Comparison of ENCODE assay signal across 10 mouse cellular contexts in genomic region chr14:75235955-75236635, GRCm38 (mm10). TPM values are rescaled to one million over a fixed set of nuclear protein-coding genes. Genes with fewer than 3 reads are reported as not detected.
DNase-seq lines count a peak whose midpoint lies in the region; ATAC-seq lines count a peak whose summit lies in the region.
"Had no signal": no experiment of that assay in that cellular context is flagged by ENCODE, and none has a peak within 500 bp of the region (broad histone marks: within the 10 kb centered on the region; RNA-seq: fewer than 3 reads in every experiment).

No protein-coding gene starts in this region.

- no peak overlapping the region for H3K4me2 ChIP-seq in hindbrain, embryonic 11.5 days (replicated peaks; ENCODE audit: low read depth, low read length)
- H3K4me2 ChIP-seq: lung, embryonic 15.5 days; stomach, embryonic 15.5 days had no signal

- peaks cover 51% of the 10 kb centered on the region for H3K4me1 ChIP-seq in forebrain, embryonic 10.5 days
- no peaks in the 10 kb centered on the region for H3K4me1 ChIP-seq in hindbrain, embryonic 11.5 days (replicated peaks; ENCODE audit: control insufficient read depth, insufficient read depth, low read length)
- H3K4me1 ChIP-seq: lung, embryonic 15.5 days; stomach, embryonic 15.5 days had no signal

- 29% methylated on average over 9 of the region's 9 CpGs for WGBS in forebrain, embryonic 10.5 days
- 33% methylated on average over 9 of the region's 9 CpGs for WGBS in hindbrain, embryonic 11.5 days

- no peaks in the 10 kb centered on the region; the same call in 1 of the 2 replicates for H3K27me3 ChIP-seq in forebrain, embryonic 10.5 days (ENCODE audit: poor library complexity, severe bottlenecking)
- no peaks in the 10 kb centered on the region for H3K27me3 ChIP-seq in hindbrain, embryonic 11.5 days (ENCODE audit: control insufficient read depth, insufficient read depth, low read length)
- H3K27me3 ChIP-seq: lung, embryonic 15.5 days; stomach, embryonic 15.5 days had no signal

- intact Hi-C loops in heart, postnatal 10 days (cut with DNase I): no loop called here

- peak; percentile 86 for ATAC-seq in hindbrain, embryonic 11.5 days (ENCODE audit: low FRiP score)

- no peak overlapping the region for H3K9ac ChIP-seq in hindbrain, embryonic 11.5 days (ENCODE audit: low read depth, low read length)
- H3K9ac ChIP-seq: lung, embryonic 15.5 days; stomach, embryonic 15.5 days had no signal

- peak overlapping the region; percentile 87 for H3K27ac ChIP-seq in forebrain, embryonic 10.5 days
- H3K27ac ChIP-seq in hindbrain, embryonic 11.5 days (ENCODE audit: low read depth, low read length): peak overlapping the region; percentile 20; the same call in 1 of the 2 replicates
- H3K27ac ChIP-seq: lung, embryonic 15.5 days; stomach, embryonic 15.5 days had no signal

- peak; percentile 79 for DNase-seq in forebrain, embryonic 10.5 days (ENCODE audit: extremely low spot score, low spot score)
- DNase-seq in hindbrain, embryonic 11.5 days (ENCODE audit: low spot score): peak; percentile 48
- peak; percentile 11 to 33 for DNase-seq in left cerebral cortex, adult 8-10 months (ENCODE audit: low spot score in 2 of 2)
- DNase-seq in right cerebral cortex, adult 18-20 months: peak; percentile 56
- no peak for DNase-seq in heart, postnatal 10 days
- DNase-seq in heart, adult 8-10 months (ENCODE audit: low spot score): no peak
- no peak for DNase-seq in urinary bladder, postnatal 25 days (ENCODE audit: low spot score)
- DNase-seq: gastrocnemius, postnatal 14 days had no signal

- no peaks in the 10 kb centered on the region for H3K9me3 ChIP-seq in forebrain, embryonic 10.5 days
- H3K9me3 ChIP-seq in hindbrain, embryonic 11.5 days (ENCODE audit: control insufficient read depth, low read length): no peaks in the 10 kb centered on the region
- H3K9me3 ChIP-seq: lung, embryonic 15.5 days; stomach, embryonic 15.5 days had no signal

- peak overlapping the region; percentile 24; the same call in 1 of the 2 replicates for H3K4me3 ChIP-seq in forebrain, embryonic 10.5 days
- no peak overlapping the region for H3K4me3 ChIP-seq in hindbrain, embryonic 11.5 days (ENCODE audit: low read depth, low read length)
- H3K4me3 ChIP-seq: lung, embryonic 15.5 days; stomach, embryonic 15.5 days had no signal

- no peaks in the 10 kb centered on the region for H3K36me3 ChIP-seq in forebrain, embryonic 10.5 days (replicated peaks)
- H3K36me3 ChIP-seq in hindbrain, embryonic 11.5 days (ENCODE audit: control insufficient read depth, insufficient read depth, low read length): no peaks in the 10 kb centered on the region
- H3K36me3 ChIP-seq: lung, embryonic 15.5 days; stomach, embryonic 15.5 days had no signal

RNA-seq across cellular contexts. Expression of gene Cpb2, which starts 6.0 kb away (rescaled TPM):
- not detected in 2 replicates for polyA plus RNA-seq in forebrain, embryonic 10.5 days (2016; fragmentation: Nextera tagmentation; extraction: Ambion mirVana)
- not detected in 2 replicates for polyA plus RNA-seq in hindbrain, embryonic 11.5 days (2014; fragmentation: Nextera tagmentation; extraction: Ambion mirVana)
- not detected for total RNA-seq in left cerebral cortex, adult 8-10 months (2022)
- total RNA-seq in heart, postnatal 10 days (2021): not detected
- not detected for total RNA-seq in heart, adult 8-10 months (2022)
- total RNA-seq: gastrocnemius, postnatal 14 days had no signal
- polyA plus RNA-seq: lung, embryonic 15.5 days had no signal

RNA-seq across cellular contexts. Expression of gene Zc3h13, which starts 48.1 kb away (rescaled TPM):
- polyA plus RNA-seq in forebrain, embryonic 10.5 days (2016; fragmentation: Nextera tagmentation; extraction: Ambion mirVana): 36.9 and 38.3 TPM in 2 replicates
- 34.8 and 44.6 TPM in 2 replicates for polyA plus RNA-seq in hindbrain, embryonic 11.5 days (2014; fragmentation: Nextera tagmentation; extraction: Ambion mirVana)
- 10 to 100 TPM; 46.5 to 55.6 (median 49.7) TPM for total RNA-seq in left cerebral cortex, adult 8-10 months (2022)
- 10 to 100 TPM; 23.6 to 25.4 TPM for total RNA-seq in heart, postnatal 10 days (2021)
- total RNA-seq in heart, adult 8-10 months (2022): 10 to 100 TPM; 21.7 to 30.7 (median 25.6) TPM

Comparison
In these comparisons a context has a peak if more than half of its experiments do, and no peak if none do; other contexts are left out.
1. DNase-seq: peak in forebrain, embryonic 10.5 days (single experiment), hindbrain, embryonic 11.5 days (single experiment), left cerebral cortex, adult 8-10 months (2 of 2) and right cerebral cortex, adult 18-20 months (single experiment); none in heart, postnatal 10 days (0 of 2), heart, adult 8-10 months (single experiment) and urinary bladder, postnatal 25 days (single experiment).